Mouse (Mus musculus) spleen, postnatal 0 days (tissue): ENCODE measurements around the gene Ctsm. TPM values are rescaled to one million over a fixed set of nuclear protein-coding genes. Genes with fewer than 3 reads are reported as not detected.

Source experiments
- polyA plus RNA-seq: library from polyadenylated mRNA; unstranded; fragments of >200 nt; fragmentation: Nextera tagmentation; extraction: Ambion mirVana; gene quantifications from 2 replicates; pipeline ENCODE4 v1.2.1, GENCODE M21; 2015

Gene Ctsm
- not detected in 2 replicates for polyA plus RNA-seq

GRCm38 (mm10) chr13:61541631-61542030 is at the start of gene Ctsm:
Ctsm (minus strand) TSS chr13:61541839.

GRCm38 (mm10) chr13:61570027-61570426 is 28.4 kb upstream of the Ctsm start, which contains the start of gene Cts3:
Cts3 (minus strand) TSS chr13:61570127.

GRCm38 (mm10) chr13:61568074-61568473 is 26.4 kb upstream of the Ctsm start, which contains the start of gene Gm49352:
Gm49352 (minus strand) TSS chr13:61568174.

Other genes with a start within 250 kb of the Ctsm start
- gene Cts7, start 183.6 kb downstream of the Ctsm start, polyA plus RNA-seq = not detected in 2 replicates
- not detected in 2 replicates for gene Gm49352, start 26.3 kb upstream of the Ctsm start, polyA plus RNA-seq
- not detected in 2 replicates for gene Cts3, start 28.3 kb upstream of the Ctsm start, polyA plus RNA-seq